Mouse (Mus musculus): ENCODE data around the gene St3gal3.

- TF ChIP-seq CTCF (IDR thresholded peaks at IDR 0.05; ENCODE audit: low read depth, low read length), result no peak
- TF ChIP-seq POLR2A (IDR thresholded peaks at IDR 0.05; ENCODE audit: extremely low read depth, insufficient read depth, low read length), result no peak
These were observed 96.7 kb downstream of the St3gal3 start for GRCm38 (mm10) chr4:118038023-118038422.

All from liver, adult 2 months (tissue).